ENCODE assay signal across 16 mouse cellular contexts in genomic region chr1:73954015-73954408, GRCm38 (mm10).
A peak's percentile ranks its signal among the peaks of the same experiment; 100 is the strongest.
DNase-seq lines count a peak whose midpoint lies in the region; ATAC-seq and TF ChIP-seq lines count a peak whose summit lies in the region.
"Had no signal": no experiment of that assay in that cellular context is flagged by ENCODE, and none has a peak within 500 bp of the region (broad histone marks: within the 10 kb centered on the region; RNA-seq: fewer than 3 reads in every experiment).

No protein-coding gene starts in this region.

- no peak for TF ChIP-seq POLR2A in kidney, adult 2 months (IDR thresholded peaks at IDR 0.05; ENCODE audit: low read depth, low read length)
- no peak for TF ChIP-seq POLR2A in myocyte (IDR thresholded peaks at IDR 0.05; ENCODE audit: insufficient read length, low read depth)

- no peak overlapping the region for H3K4me2 ChIP-seq in heart, embryonic 13.5 days
- no peak overlapping the region for H3K4me2 ChIP-seq in kidney, embryonic 16.5 days (replicated peaks; ENCODE audit: low read depth, low read length)
- H3K4me2 ChIP-seq in lung, postnatal 0 days (replicated peaks; ENCODE audit: low read depth, low read length), result no peak overlapping the region
- H3K4me2 ChIP-seq in myocyte (ENCODE audit: low read depth), result peak overlapping the region; percentile 12
- H3K4me2 ChIP-seq: forebrain, embryonic 13.5 days; hindbrain, embryonic 13.5 days had no signal

- no peaks in the 10 kb centered on the region for H3K27me3 ChIP-seq in heart, embryonic 13.5 days (replicated peaks)
- no peaks in the 10 kb centered on the region for H3K27me3 ChIP-seq in kidney, adult 2 months (replicated peaks; ENCODE audit: control insufficient read depth, insufficient read depth, low read length)
- H3K27me3 ChIP-seq in kidney, embryonic 16.5 days (ENCODE audit: insufficient read depth, low read length), result no peaks in the 10 kb centered on the region
- H3K27me3 ChIP-seq in lung, postnatal 0 days (replicated peaks; ENCODE audit: insufficient read depth, low read length), result no peaks in the 10 kb centered on the region
- H3K27me3 ChIP-seq in myocyte (ENCODE audit: control insufficient read depth, insufficient read depth, insufficient read length), result no peaks in the 10 kb centered on the region
- H3K27me3 ChIP-seq: CH12.LX; forebrain, embryonic 13.5 days; heart, embryonic 12.5 days; hindbrain, embryonic 13.5 days had no signal

- TF ChIP-seq EP300 in lung, postnatal 0 days (IDR thresholded peaks at IDR 0.05), result no peak

- H3ac ChIP-seq in myocyte (ENCODE audit: control insufficient read depth, insufficient read length), result no peak overlapping the region

- peaks cover 65% of the 10 kb centered on the region for H3K79me2 ChIP-seq in myocyte (ENCODE audit: control insufficient read depth, insufficient read depth)

- H3K9me3 ChIP-seq in heart, embryonic 13.5 days, result no peaks in the 10 kb centered on the region
- no peaks in the 10 kb centered on the region for H3K9me3 ChIP-seq in kidney, embryonic 16.5 days (ENCODE audit: low read length)
- H3K9me3 ChIP-seq in lung, postnatal 0 days (ENCODE audit: low read length), result no peaks in the 10 kb centered on the region
- H3K9me3 ChIP-seq: embryonic facial prominence, embryonic 10.5 days; forebrain, embryonic 13.5 days; heart, embryonic 12.5 days; hindbrain, embryonic 13.5 days had no signal

- no peak for ATAC-seq in heart, embryonic 13.5 days (ENCODE audit: extremely low read depth, insufficient number of reproducible peaks, low FRiP score, low TSS enrichment)
- no peak for ATAC-seq in kidney, embryonic 16.5 days (ENCODE audit: low FRiP score, low TSS enrichment)
- ATAC-seq in lung, postnatal 0 days, result no peak

- H3K4me3 ChIP-seq in heart, embryonic 13.5 days, result no peak overlapping the region
- H3K4me3 ChIP-seq in kidney, adult 2 months (ENCODE audit: insufficient read depth, low read depth, low read length), result no peak overlapping the region
- no peak overlapping the region for H3K4me3 ChIP-seq in kidney, embryonic 16.5 days (ENCODE audit: low read length)
- no peak overlapping the region for H3K4me3 ChIP-seq in lung, postnatal 0 days (ENCODE audit: low read depth, low read length)
- H3K4me3 ChIP-seq in myocyte, result no peak overlapping the region
- H3K4me3 ChIP-seq: embryonic facial prominence, embryonic 10.5 days; forebrain, embryonic 13.5 days; heart, embryonic 12.5 days; hindbrain, embryonic 13.5 days had no signal

- peak overlapping the region; percentile 61 for H3K9ac ChIP-seq in heart, embryonic 13.5 days
- H3K9ac ChIP-seq in kidney, embryonic 16.5 days (replicated peaks; ENCODE audit: low read length), result no peak overlapping the region
- H3K9ac ChIP-seq in lung, postnatal 0 days (replicated peaks; ENCODE audit: low read depth), result no peak overlapping the region
- H3K9ac ChIP-seq: forebrain, embryonic 13.5 days; forebrain, postnatal 0 days; heart, embryonic 12.5 days; hindbrain, embryonic 13.5 days had no signal

- H3K27ac ChIP-seq in heart, embryonic 13.5 days (replicated peaks), result peak overlapping the region; percentile 5; the same call in 1 of the 2 replicates
- no peak overlapping the region for H3K27ac ChIP-seq in kidney, adult 2 months (ENCODE audit: insufficient read depth, low read depth, low read length)
- H3K27ac ChIP-seq in kidney, embryonic 16.5 days (ENCODE audit: low read length), result no peak overlapping the region
- H3K27ac ChIP-seq in lung, postnatal 0 days (ENCODE audit: low read length), result peak overlapping the region; percentile 26; the same call in 1 of the 2 replicates
- H3K27ac ChIP-seq: forebrain, embryonic 13.5 days; hindbrain, embryonic 13.5 days had no signal

- no peak for TF ChIP-seq CTCF in kidney, adult 2 months (conservative IDR thresholded peaks at IDR 0.05; ENCODE audit: insufficient read depth, insufficient read length, low read depth, low read length)
- no peak for TF ChIP-seq CTCF in lung, postnatal 0 days (IDR thresholded peaks at IDR 0.05)

- DNase-seq in heart, adult 9 months (ENCODE audit: low spot score in 2 of 2), result no peak
- DNase-seq in kidney, adult 2 months, result peak; percentile 67
- DNase-seq in lung, postnatal 0 days (ENCODE audit: low spot score), result no peak
- no peak for DNase-seq in lung, postnatal 25 days (ENCODE audit: low spot score)
- no peak for DNase-seq in cerebellum, adult 9-10 months
- DNase-seq: cerebellum, adult 18-20 months; cerebellum, postnatal 10 days; forebrain, postnatal 0 days had no signal

- H3K36me3 ChIP-seq in heart, embryonic 13.5 days, result peaks cover 65% of the 10 kb centered on the region
- H3K36me3 ChIP-seq in kidney, adult 2 months (ENCODE audit: control insufficient read depth, insufficient read depth, low read length), result peaks cover 21% of the 10 kb centered on the region
- H3K36me3 ChIP-seq in kidney, embryonic 16.5 days (ENCODE audit: insufficient read depth, low read length), result peaks cover 34% of the 10 kb centered on the region
- peaks cover 51% of the 10 kb centered on the region for H3K36me3 ChIP-seq in lung, postnatal 0 days (ENCODE audit: insufficient read depth, low read length)
- H3K36me3 ChIP-seq in myocyte (ENCODE audit: control insufficient read depth, insufficient read depth), result peaks cover 22% of the 10 kb centered on the region
- H3K36me3 ChIP-seq: hindbrain, embryonic 13.5 days had no signal

- peaks cover 98% of the 10 kb centered on the region for H3K4me1 ChIP-seq in heart, embryonic 13.5 days
- peaks cover 29% of the 10 kb centered on the region for H3K4me1 ChIP-seq in kidney, adult 2 months (ENCODE audit: control insufficient read depth, insufficient read depth, low read length)
- peaks cover 26% of the 10 kb centered on the region for H3K4me1 ChIP-seq in kidney, embryonic 16.5 days (ENCODE audit: insufficient read depth, low read length)
- H3K4me1 ChIP-seq in lung, postnatal 0 days (ENCODE audit: insufficient read depth, low read depth, low read length), result peaks cover 51% of the 10 kb centered on the region

- 77% methylated on average over 6 of the region's 6 CpGs for WGBS in heart, embryonic 13.5 days
- 68% methylated on average over 6 of the region's 6 CpGs for WGBS in kidney, adult 2 months
- WGBS in kidney, embryonic 16.5 days, result 92% methylated on average over 6 of the region's 6 CpGs
- WGBS in lung, postnatal 0 days, result 93% methylated on average over 6 of the region's 6 CpGs

TF ChIP-seq in myocyte, 11 proteins besides CTCF, POLR2A, EP300 and RAD21:
- TF ChIP-seq USF1 (IDR thresholded peaks at IDR 0.05; ENCODE audit: low read depth) (no peak), TCF3 (IDR thresholded peaks at IDR 0.05; ENCODE audit: insufficient read length, low read depth) (no peak), POLR2AphosphoS2 (IDR thresholded peaks at IDR 0.05; ENCODE audit: insufficient read length, low read depth) (no peak), MYOG (IDR thresholded peaks at IDR 0.05; ENCODE audit: control insufficient read depth in 1 of 3, insufficient read depth in 1 of 3, insufficient read length in 2 of 3, low read depth in 2 of 3) (no peak), E2F4 (IDR thresholded peaks at IDR 0.05; ENCODE audit: insufficient read depth) (no peak), MAX (IDR thresholded peaks at IDR 0.05; ENCODE audit: low read depth) (no peak), REST (IDR thresholded peaks at IDR 0.05; ENCODE audit: insufficient read depth, insufficient read length) (no peak), MYOD1 (IDR thresholded peaks at IDR 0.05; ENCODE audit: control insufficient read depth in 1 of 3, insufficient read length in 2 of 3, low read depth in 2 of 3) (no peak), TCF12 (IDR thresholded peaks at IDR 0.05; ENCODE audit: insufficient read depth, poor library complexity, severe bottlenecking) (no peak), CEBPB (IDR thresholded peaks at IDR 0.05; ENCODE audit: insufficient read depth, poor library complexity, severe bottlenecking) (no peak)

Comparison
In these comparisons a context has a peak if more than half of its experiments do, and no peak if none do; other contexts are left out.
1. H3K27ac ChIP-seq: peak in heart, embryonic 13.5 days (single experiment) and lung, postnatal 0 days (single experiment); none in kidney, adult 2 months (single experiment) and kidney, embryonic 16.5 days (single experiment).